Mouse (Mus musculus) lung, embryonic 14.5 days (tissue): ENCODE measurements around the gene Spib. TPM values are rescaled to one million over a fixed set of nuclear protein-coding genes. Genes with fewer than 3 reads are reported as not detected.
A peak's percentile ranks its signal among the peaks of the same experiment; 100 is the strongest.

ENCODE experiments used
- ATAC-seq: fragments of 200-750 bp; cut with Nextera tagmentation; 2 replicates; pipeline ENCODE4 v1.8.0; 2017; ENCODE audit warnings: mild to moderate bottlenecking, moderate TSS enrichment, moderate library complexity; ENCODE audit not compliant: insufficient read depth
- DNase-seq: peaks from one replicate; pipeline ENCODE4 v3.0.0-alpha.2; 2015
- H3K27ac ChIP-seq: fragments of 300-500 bp; sonication (generic); 2 replicates; pipeline ENCODE4 v1.5.1; 2014; ENCODE audit warnings: low read depth, mild to moderate bottlenecking, moderate library complexity
- H3K27me3 ChIP-seq: fragments of 300-500 bp; sonication (generic); 2 replicates; pipeline ENCODE4 v1.6.1; 2014; ENCODE audit warnings: low read length, control low read depth; ENCODE audit not compliant: insufficient read depth
- H3K36me3 ChIP-seq: fragments of 300-500 bp; sonication (generic); 2 replicates; pipeline ENCODE4 v1.6.1; 2014; ENCODE audit warnings: control low read depth; ENCODE audit not compliant: insufficient read depth
- H3K4me1 ChIP-seq: fragments of 300-500 bp; sonication (generic); 2 replicates; pipeline ENCODE4 v1.6.1; 2014; ENCODE audit warnings: antibody characterized with exemption, control low read depth; ENCODE audit not compliant: insufficient read depth
- H3K4me2 ChIP-seq: fragments of 300-500 bp; sonication (generic); 2 replicates; pipeline ENCODE4 v1.6.1; 2014; ENCODE audit warnings: mild to moderate bottlenecking
- H3K4me3 ChIP-seq: fragments of 300-500 bp; sonication (generic); 2 replicates; pipeline ENCODE4 v1.5.1; 2014; ENCODE audit warnings: low read depth, low read length
- H3K9ac ChIP-seq: fragments of 300-500 bp; sonication (generic); 2 replicates; pipeline ENCODE4 v1.6.1; 2014
- H3K9me3 ChIP-seq: fragments of 300-500 bp; sonication (generic); 2 replicates; pipeline ENCODE4 v1.6.1; 2016; ENCODE audit warnings: low read depth, low read length, control low read depth
- CTCF ChIP-seq: IDR thresholded peaks from 2 replicates; pipeline ENCODE4 v1.5.1; 2016; ENCODE audit warnings: antibody characterized with exemption, low read depth
- WGBS: fragments of 180-500 bp; shearing (Covaris S2); extraction: QIAGEN DNeasy Blood & Tissue Kit; methylation state at CpG from one replicate; pipeline ENCODE4 v1.1.7; 2014; 5-methylcytosine and 5-hydroxymethylcytosine counted together
- polyA plus RNA-seq: library from polyadenylated mRNA; unstranded; fragments of >200 nt; fragmentation: Nextera tagmentation; extraction: Ambion mirVana; gene quantifications from 2 replicates; pipeline ENCODE4 v1.2.1, GENCODE M21; 2014

The Spib gene
- polyA plus RNA-seq, 1 experiment from 2014 or later: 0.07 TPM

GRCm38 (mm10) chr7:44501563-44502115, 30.2 kb downstream of the Spib start:
- Histone ChIP-seq H3K4me1 (no peaks in the 10 kb centered on the region; the same call in 1 of the 2 replicates), H3K27ac (no peak overlapping the region), H3K4me3 (no peak overlapping the region), H3K9ac (no peak overlapping the region), H3K4me2 (no peak overlapping the region), H3K9me3 (no peaks in the 10 kb centered on the region), H3K36me3 (no peaks in the 10 kb centered on the region), H3K27me3 (peaks cover 4% of the 10 kb centered on the region; the same call in 1 of the 2 replicates)
- 26% methylated on average over 5 of the region's 5 CpGs for WGBS
- ATAC-seq (no peak; the same call in 1 of the 2 replicates), DNase-seq (peak; percentile 82)
- peak; percentile 80 for TF ChIP-seq CTCF

GRCm38 (mm10) chr7:44500046-44500445, 31.8 kb downstream of the Spib start:
- Histone ChIP-seq H3K4me1 (peaks cover 7% of the 10 kb centered on the region), H3K27me3 (peaks cover 4% of the 10 kb centered on the region; the same call in 1 of the 2 replicates), H3K9me3 (no peaks in the 10 kb centered on the region), H3K9ac (no peak overlapping the region), H3K36me3 (no peaks in the 10 kb centered on the region), H3K27ac (no peak overlapping the region), H3K4me3 (no peak overlapping the region), H3K4me2 (no peak overlapping the region)
- 45% methylated on average over 20 of the region's 20 CpGs for WGBS
- TF ChIP-seq CTCF: no peak
- DNase-seq: no peak
- no peak for ATAC-seq

- Histone ChIP-seq H3K9me3 (no peaks in the 10 kb centered on the region), H3K9ac (no peak overlapping the region), H3K4me3 (no peak overlapping the region), H3K36me3 (peaks cover 3% of the 10 kb centered on the region; the same call in 1 of the 2 replicates), H3K4me2 (no peak overlapping the region), H3K27me3 (peaks cover 4% of the 10 kb centered on the region; the same call in 1 of the 2 replicates), H3K27ac (no peak overlapping the region), H3K4me1 (peaks cover 7% of the 10 kb centered on the region)
- TF ChIP-seq CTCF: no peak
- DNase-seq (no peak), ATAC-seq (no peak)
- 69% methylated on average over 1 of the region's 1 CpGs for WGBS
Measured at GRCm38 (mm10) chr7:44498922-44499321, 32.9 kb downstream of the Spib start.

- H3K9me3 ChIP-seq: no peaks in the 10 kb centered on the region
- peaks cover 4% of the 10 kb centered on the region; the same call in 1 of the 2 replicates for H3K27me3 ChIP-seq
- peaks cover 11% of the 10 kb centered on the region for H3K36me3 ChIP-seq
- 74% methylated on average over 10 of the region's 10 CpGs for WGBS
- H3K4me2 ChIP-seq: peak overlapping the region; percentile 94
- H3K4me1 ChIP-seq: peaks cover 7% of the 10 kb centered on the region
- H3K4me3 ChIP-seq: peak overlapping the region; percentile 70
- no peak overlapping the region for H3K27ac ChIP-seq
- no peak for DNase-seq
- peak overlapping the region; percentile 80; the same call in 1 of the 2 replicates for H3K9ac ChIP-seq
- no peak for TF ChIP-seq CTCF
- ATAC-seq: no peak
Measured at GRCm38 (mm10) chr7:44497361-44498055, 34.4 kb downstream of the Spib start.

- Histone ChIP-seq H3K4me3 (peak overlapping the region; percentile 70), H3K36me3 (peaks cover 18% of the 10 kb centered on the region), H3K27me3 (peaks cover 4% of the 10 kb centered on the region; the same call in 1 of the 2 replicates), H3K9ac (peak overlapping the region; percentile 80), H3K4me2 (peak overlapping the region; percentile 94), H3K27ac (peak overlapping the region; percentile 86), H3K9me3 (no peaks in the 10 kb centered on the region), H3K4me1 (peaks cover 7% of the 10 kb centered on the region)
- ATAC-seq (no peak), DNase-seq (no peak)
- peak; percentile 38 for TF ChIP-seq CTCF
- WGBS: 1% methylated on average over 26 of the region's 26 CpGs
Measured at GRCm38 (mm10) chr7:44496771-44497109, 35.1 kb downstream of the Spib start.

GRCm38 (mm10) chr7:44495992-44496770, 35.7 kb downstream of the Spib start, which contains the start of the genes Emc10 and Fam71e1:
Gene Emc10 (minus strand): TSS chr7:44496529.
Gene Fam71e1 (plus strand): TSS chr7:44496581.
- Histone ChIP-seq H3K4me2 (peak within 1 kb of the TSS; percentile 94), H3K4me1 (peaks cover 7% of the 10 kb centered on the region), H3K27me3 (peaks cover 4% of the 10 kb centered on the region; the same call in 1 of the 2 replicates), H3K27ac (peak within 1 kb of the TSS; percentile 91), H3K9me3 (no peaks in the 10 kb centered on the region), H3K9ac (peak within 1 kb of the TSS; percentile 80), H3K4me3 (peak within 1 kb of the TSS; percentile 70), H3K36me3 (peaks cover 23% of the 10 kb centered on the region)
- TF ChIP-seq CTCF: no peak
- peak; percentile 100 for DNase-seq
- ATAC-seq: peak; percentile 96
- under 1% methylated on average over 58 of the region's 58 CpGs for WGBS
